Mouse (Mus musculus) heart, embryonic 16.5 days (tissue): ENCODE data around the gene Stx6. TPM values are rescaled to one million over a fixed set of nuclear protein-coding genes. Genes with fewer than 3 reads are reported as not detected.

Experiments
- ATAC-seq: fragments of 200-750 bp; cut with Nextera tagmentation; replicated peaks from 2 replicates; pipeline ENCODE4 v1.8.0; 2017; ENCODE audit warnings: moderate number of reproducible peaks; ENCODE audit not compliant: insufficient read depth, low FRiP score; ENCODE audit errors: extremely low read depth
- H3K27ac ChIP-seq: fragments of 300-500 bp; sonication (generic); 2 replicates; pipeline ENCODE4 v1.5.1; 2014; ENCODE audit warnings: mild to moderate bottlenecking, low read length, control low read depth, moderate library complexity
- H3K27me3 ChIP-seq: fragments of 300-500 bp; sonication (generic); 2 replicates; pipeline ENCODE4 v1.6.1; 2014; ENCODE audit warnings: low read length, mixed read lengths; ENCODE audit not compliant: control insufficient read depth, insufficient read depth
- H3K36me3 ChIP-seq: fragments of 300-500 bp; sonication (generic); 2 replicates; pipeline ENCODE4 v1.6.1; 2014; ENCODE audit not compliant: control insufficient read depth, insufficient read depth
- H3K4me1 ChIP-seq: fragments of 300-500 bp; sonication (generic); 2 replicates; pipeline ENCODE4 v1.6.1; 2014; ENCODE audit warnings: low read length, mixed read lengths; ENCODE audit not compliant: control insufficient read depth, insufficient read depth
- H3K4me2 ChIP-seq: fragments of 300-500 bp; sonication (generic); 2 replicates; pipeline ENCODE4 v1.6.1; 2014; ENCODE audit warnings: low read depth, mild to moderate bottlenecking, control low read depth, low read length
- H3K4me3 ChIP-seq: fragments of 300-500 bp; sonication (generic); 2 replicates; pipeline ENCODE4 v1.5.1; 2014; ENCODE audit warnings: mild to moderate bottlenecking, control low read depth, low read length
- H3K9ac ChIP-seq: fragments of 300-500 bp; sonication (generic); 2 replicates; pipeline ENCODE4 v1.6.1; 2014; ENCODE audit warnings: low read length, control low read depth
- H3K9me3 ChIP-seq: fragments of 300-500 bp; sonication (generic); replicated peaks from 2 replicates; pipeline ENCODE4 v1.6.1; 2016; ENCODE audit warnings: low read length; ENCODE audit not compliant: control insufficient read depth
- WGBS: fragments of 180-500 bp; shearing (Covaris S2); extraction: QIAGEN DNeasy Blood & Tissue Kit; methylation state at CpG from one replicate; pipeline ENCODE4 v1.1.7; 2014; 5-methylcytosine and 5-hydroxymethylcytosine counted together
- polyA plus RNA-seq: library from polyadenylated mRNA; unstranded; fragments of >200 nt; fragmentation: Nextera tagmentation; extraction: Ambion mirVana; gene quantifications from 2 replicates; pipeline ENCODE4 v1.2.1, GENCODE M21; 2015

Stx6 gene
- polyA plus RNA-seq, 1 experiment from 2014 or later, result 54.0 TPM

- Histone ChIP-seq H3K4me2 (no peak overlapping the region), H3K27me3 (no peaks in the 10 kb centered on the region), H3K4me1 (peaks cover 5% of the 10 kb centered on the region; the same call in 1 of the 2 replicates), H3K4me3 (no peak overlapping the region), H3K9me3 (no peaks in the 10 kb centered on the region), H3K27ac (no peak overlapping the region), H3K9ac (no peak overlapping the region), H3K36me3 (no peaks in the 10 kb centered on the region)
- 43% methylated on average over 5 of the region's 5 CpGs for WGBS
- ATAC-seq, result no peak
Observed at GRCm38 (mm10) chr1:155249896-155250295, 91.4 kb downstream of the Stx6 start.

GRCm38 (mm10) chr1:155250531-155251135 is 92.1 kb downstream of the Stx6 start:
- Histone ChIP-seq H3K27ac (no peak overlapping the region), H3K9ac (no peak overlapping the region), H3K4me2 (no peak overlapping the region), H3K27me3 (no peaks in the 10 kb centered on the region), H3K4me3 (no peak overlapping the region), H3K4me1 (peaks cover 1% of the 10 kb centered on the region; the same call in 1 of the 2 replicates), H3K9me3 (no peaks in the 10 kb centered on the region), H3K36me3 (no peaks in the 10 kb centered on the region)
- WGBS, result 47% methylated on average over 4 of the region's 4 CpGs
- no peak for ATAC-seq

- Histone ChIP-seq H3K36me3 (no peaks in the 10 kb centered on the region), H3K4me1 (no peaks in the 10 kb centered on the region; the same call in 1 of the 2 replicates), H3K9ac (no peak overlapping the region), H3K4me3 (no peak overlapping the region), H3K27ac (no peak overlapping the region), H3K4me2 (no peak overlapping the region), H3K27me3 (no peaks in the 10 kb centered on the region), H3K9me3 (no peaks in the 10 kb centered on the region)
- 70% methylated on average over 5 of the region's 5 CpGs for WGBS
- ATAC-seq, result no peak
Observed at GRCm38 (mm10) chr1:155251596-155251995, 93.1 kb downstream of the Stx6 start.

DNA sequence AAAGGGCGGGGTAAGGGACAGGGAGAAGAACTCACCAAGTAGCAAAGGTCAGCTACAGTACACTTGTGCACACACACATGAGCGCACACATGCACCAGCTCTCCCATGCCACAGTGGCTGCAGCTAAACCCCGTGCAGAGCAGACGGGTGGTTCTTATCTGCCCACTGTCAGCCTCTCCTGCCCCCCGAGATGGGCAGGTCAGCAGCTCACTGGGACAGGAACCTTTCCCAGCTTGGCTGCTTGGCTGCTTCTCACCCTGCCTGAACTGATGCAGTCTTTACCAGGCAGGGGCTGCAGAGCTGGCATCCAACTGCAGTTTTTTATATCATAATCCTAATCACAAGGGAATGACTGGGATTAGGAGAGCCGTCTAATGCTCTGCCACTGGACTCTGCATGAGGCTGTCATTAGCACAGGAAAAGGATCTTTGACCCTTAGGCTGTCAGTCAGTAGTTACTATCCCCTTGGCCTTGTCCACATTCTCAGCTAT is 94.2 kb downstream of the Stx6 start:
- Histone ChIP-seq H3K4me3 (no peak overlapping the region), H3K9ac (no peak overlapping the region), H3K4me2 (no peak overlapping the region), H3K4me1 (no peaks in the 10 kb centered on the region; the same call in 1 of the 2 replicates), H3K9me3 (no peaks in the 10 kb centered on the region), H3K36me3 (no peaks in the 10 kb centered on the region), H3K27ac (no peak overlapping the region), H3K27me3 (no peaks in the 10 kb centered on the region)
- 37% methylated on average over 6 of the region's 6 CpGs for WGBS
- no peak for ATAC-seq

- no peak overlapping the region for H3K4me2 ChIP-seq
- 59% methylated on average over 12 of the region's 12 CpGs for WGBS
- H3K4me1 ChIP-seq, result no peaks in the 10 kb centered on the region; the same call in 1 of the 2 replicates
- no peaks in the 10 kb centered on the region for H3K9me3 ChIP-seq
- no peak for ATAC-seq
- H3K27ac ChIP-seq, result no peak overlapping the region
- H3K9ac ChIP-seq, result no peak overlapping the region
- no peaks in the 10 kb centered on the region for H3K36me3 ChIP-seq
- no peak overlapping the region for H3K4me3 ChIP-seq
- H3K27me3 ChIP-seq, result no peaks in the 10 kb centered on the region
Observed at GRCm38 (mm10) chr1:155253126-155253525, 94.6 kb downstream of the Stx6 start.

GRCm38 (mm10) chr1:155254309-155254708 is 95.8 kb downstream of the Stx6 start:
- Histone ChIP-seq H3K27me3 (no peaks in the 10 kb centered on the region), H3K4me2 (no peak overlapping the region), H3K9ac (no peak overlapping the region), H3K27ac (no peak overlapping the region), H3K9me3 (no peaks in the 10 kb centered on the region), H3K4me1 (no peaks in the 10 kb centered on the region; the same call in 1 of the 2 replicates), H3K4me3 (no peak overlapping the region), H3K36me3 (no peaks in the 10 kb centered on the region)
- WGBS, result 87% methylated on average over 8 of the region's 8 CpGs
- no peak for ATAC-seq

Other genes starting within 250 kb of the Stx6 start
- gene Ier5, start 59.1 kb upstream of the Stx6 start, polyA plus RNA-seq, result 3.6 and 3.9 TPM in 2 replicates
- 7.7 and 10.4 TPM in 2 replicates for gene Mr1, start 11.9 kb upstream of the Stx6 start, polyA plus RNA-seq
- gene BC034090, start 85.7 kb downstream of the Stx6 start, polyA plus RNA-seq, result 9.1 and 10.9 TPM in 2 replicates